Mouse (Mus musculus): ENCODE results near the gene Neurl1a. TPM values are rescaled to one million over a fixed set of nuclear protein-coding genes. Genes with fewer than 3 reads are reported as not detected.

Neurl1a gene
- polyA plus RNA-seq, 1 experiment = 0.98 TPM

- Histone ChIP-seq H3K27me3 (replicated peaks) (peaks cover 44% of the 10 kb centered on the region), H3K9me3 (no peaks in the 10 kb centered on the region), H3K4me1 (0 out of 2 replicates have a peak, but pooled peaks cover 2% of the 10 kb centered on the region), H3K36me3 (replicated peaks; ENCODE audit: low read length) (no peaks in the 10 kb centered on the region), H3K4me3 (replicated peaks) (no peak overlapping the region)
- TF ChIP-seq FLI1 (IDR thresholded peaks at IDR 0.05; ENCODE audit: low read length) (no peak), GATA1 (IDR thresholded peaks at IDR 0.05; ENCODE audit: borderline replicate concordance, low read length) (no peak)
Measured at GRCm38 (mm10) chr19:47286886-47287450, 108.3 kb downstream of the Neurl1a start.

- Histone ChIP-seq H3K27me3 (replicated peaks) (peaks cover 44% of the 10 kb centered on the region), H3K36me3 (replicated peaks; ENCODE audit: low read length) (no peaks in the 10 kb centered on the region), H3K4me1 (no peaks in the 10 kb centered on the region), H3K4me3 (replicated peaks) (no peak overlapping the region), H3K9me3 (no peaks in the 10 kb centered on the region)
- TF ChIP-seq FLI1 (IDR thresholded peaks at IDR 0.05; ENCODE audit: low read length) = no peak
- TF ChIP-seq GATA1 (IDR thresholded peaks at IDR 0.05; ENCODE audit: borderline replicate concordance, low read length) = no peak
Measured at GRCm38 (mm10) chr19:47291307-47292080, 112.9 kb downstream of the Neurl1a start.

- Histone ChIP-seq H3K4me1 (no peaks in the 10 kb centered on the region), H3K9me3 (no peaks in the 10 kb centered on the region), H3K36me3 (replicated peaks; ENCODE audit: low read length) (no peaks in the 10 kb centered on the region), H3K4me3 (replicated peaks) (no peak overlapping the region), H3K27me3 (replicated peaks) (peaks cover 46% of the 10 kb centered on the region)
- TF ChIP-seq FLI1 (IDR thresholded peaks at IDR 0.05; ENCODE audit: low read length) = no peak
- TF ChIP-seq GATA1 (IDR thresholded peaks at IDR 0.05; ENCODE audit: borderline replicate concordance, low read length) = no peak
Measured at GRCm38 (mm10) chr19:47292451-47292951, 113.9 kb downstream of the Neurl1a start.

GRCm38 (mm10) chr19:47298100-47298499 is 119.5 kb downstream of the Neurl1a start:
- TF ChIP-seq GATA1 (IDR thresholded peaks at IDR 0.05; ENCODE audit: borderline replicate concordance, low read length) (no peak), FLI1 (IDR thresholded peaks at IDR 0.05; ENCODE audit: low read length) (no peak)
- no peaks in the 10 kb centered on the region for H3K36me3 ChIP-seq (replicated peaks; ENCODE audit: low read length)

GRCm38 (mm10) chr19:47301303-47302190 is 122.9 kb downstream of the Neurl1a start:
- peaks cover 65% of the 10 kb centered on the region for H3K27me3 ChIP-seq (replicated peaks)
- no peak for TF ChIP-seq GATA1 (IDR thresholded peaks at IDR 0.05; ENCODE audit: borderline replicate concordance, low read length)
- no peak for TF ChIP-seq FLI1 (IDR thresholded peaks at IDR 0.05; ENCODE audit: low read length)
- no peaks in the 10 kb centered on the region for H3K9me3 ChIP-seq
- H3K36me3 ChIP-seq (replicated peaks; ENCODE audit: low read length) = no peaks in the 10 kb centered on the region
- H3K4me1 ChIP-seq = no peaks in the 10 kb centered on the region
- H3K4me3 ChIP-seq (replicated peaks) = no peak overlapping the region

More at GRCm38 (mm10) chr19:47298100-47298499, 119.5 kb downstream of the Neurl1a start:
- Histone ChIP-seq H3K4me1 (no peaks in the 10 kb centered on the region), H3K27me3 (replicated peaks) (peaks cover 52% of the 10 kb centered on the region), H3K4me3 (replicated peaks) (no peak overlapping the region), H3K9me3 (no peaks in the 10 kb centered on the region)

GRCm38 (mm10) chr19:47302191-47302852 is 123.7 kb downstream of the Neurl1a start:
- Histone ChIP-seq H3K4me1 (no peaks in the 10 kb centered on the region), H3K27me3 (replicated peaks) (peaks cover 68% of the 10 kb centered on the region)
- no peak for TF ChIP-seq GATA1 (IDR thresholded peaks at IDR 0.05; ENCODE audit: borderline replicate concordance, low read length)
- TF ChIP-seq FLI1 (IDR thresholded peaks at IDR 0.05; ENCODE audit: low read length) = no peak

GRCm38 (mm10) chr19:47303128-47303527 is 124.5 kb downstream of the Neurl1a start:
- Histone ChIP-seq H3K36me3 (replicated peaks; ENCODE audit: low read length) (no peaks in the 10 kb centered on the region), H3K27me3 (replicated peaks) (peaks cover 64% of the 10 kb centered on the region), H3K4me1 (no peaks in the 10 kb centered on the region), H3K4me3 (replicated peaks) (no peak overlapping the region), H3K9me3 (no peaks in the 10 kb centered on the region)
- TF ChIP-seq GATA1 (IDR thresholded peaks at IDR 0.05; ENCODE audit: borderline replicate concordance, low read length) = no peak
- no peak for TF ChIP-seq FLI1 (IDR thresholded peaks at IDR 0.05; ENCODE audit: low read length)

More at GRCm38 (mm10) chr19:47302191-47302852, 123.7 kb downstream of the Neurl1a start:
- H3K9me3 ChIP-seq = no peaks in the 10 kb centered on the region
- no peak overlapping the region for H3K4me3 ChIP-seq (replicated peaks)
- H3K36me3 ChIP-seq (replicated peaks; ENCODE audit: low read length) = no peaks in the 10 kb centered on the region

GRCm38 (mm10) chr19:47304170-47304745 is 125.6 kb downstream of the Neurl1a start:
- Histone ChIP-seq H3K4me1 (no peaks in the 10 kb centered on the region), H3K27me3 (replicated peaks) (peaks cover 59% of the 10 kb centered on the region)
- no peak for TF ChIP-seq GATA1 (IDR thresholded peaks at IDR 0.05; ENCODE audit: borderline replicate concordance, low read length)
- TF ChIP-seq FLI1 (IDR thresholded peaks at IDR 0.05; ENCODE audit: low read length) = no peak

GRCm38 (mm10) chr19:47305401-47305800 is 126.8 kb downstream of the Neurl1a start:
- H3K9me3 ChIP-seq = no peaks in the 10 kb centered on the region
- no peaks in the 10 kb centered on the region for H3K4me1 ChIP-seq
- TF ChIP-seq FLI1 (IDR thresholded peaks at IDR 0.05; ENCODE audit: low read length) (no peak), GATA1 (IDR thresholded peaks at IDR 0.05; ENCODE audit: borderline replicate concordance, low read length) (no peak)
- H3K36me3 ChIP-seq (replicated peaks; ENCODE audit: low read length) = no peaks in the 10 kb centered on the region
- H3K4me3 ChIP-seq (replicated peaks) = no peak overlapping the region
- peaks cover 63% of the 10 kb centered on the region for H3K27me3 ChIP-seq (replicated peaks)

More at GRCm38 (mm10) chr19:47304170-47304745, 125.6 kb downstream of the Neurl1a start:
- H3K36me3 ChIP-seq (replicated peaks; ENCODE audit: low read length) = no peaks in the 10 kb centered on the region
- no peaks in the 10 kb centered on the region for H3K9me3 ChIP-seq
- H3K4me3 ChIP-seq (replicated peaks) = no peak overlapping the region

Data from megakaryocyte, embryonic 14.5 days (primary cell).